Comparison of ENCODE assay signal across 10 mouse cellular contexts in genomic region chr4:100994442-100995255, GRCm38 (mm10). TPM values are rescaled to one million over a fixed set of nuclear protein-coding genes. Genes with fewer than 3 reads are reported as not detected.
DNase-seq lines count a peak whose midpoint lies in the region; ATAC-seq and TF ChIP-seq lines count a peak whose summit lies in the region.
"Had no signal": no experiment of that assay in that cellular context is flagged by ENCODE, and none has a peak within 500 bp of the region (broad histone marks: within the 10 kb centered on the region; RNA-seq: fewer than 3 reads in every experiment).

No protein-coding gene starts in this region.

- TF ChIP-seq CTCF in intestine, postnatal 0 days (IDR thresholded peaks at IDR 0.05; ENCODE audit: low read depth) = no peak

- peak; percentile 70; the same call in 1 of the 2 replicates for ATAC-seq in intestine, embryonic 15.5 days
- ATAC-seq in intestine, postnatal 0 days = no peak
- ATAC-seq in CD4-positive, CD25-positive, alpha-beta regulatory T cell, adult 4 months = no peak

- no peak overlapping the region for H3K4me3 ChIP-seq in intestine, embryonic 15.5 days (replicated peaks)
- no peak overlapping the region for H3K4me3 ChIP-seq in intestine, postnatal 0 days (ENCODE audit: low read depth, low read length)
- H3K4me3 ChIP-seq: myocyte had no signal

- 73% methylated on average over 18 of the region's 18 CpGs for WGBS in intestine, embryonic 15.5 days
- whole genome bisulfite sequencing in intestine, postnatal 0 days = 71% methylated on average over 18 of the region's 18 CpGs

- H3K9me3 ChIP-seq in intestine, embryonic 15.5 days = no peaks in the 10 kb centered on the region
- no peaks in the 10 kb centered on the region for H3K9me3 ChIP-seq in intestine, postnatal 0 days (ENCODE audit: control insufficient read depth)

- peak; percentile 20 for DNase-seq in c-Kit-positive CD71-negative TER-119-negative erythroid progenitor cells, embryonic 14.5 days (ENCODE audit: low read depth)
- DNase-seq in liver (peak; percentile 87), MN1 (ENCODE audit: low spot score) (no peak)
- DNase-seq in retina, embryonic 14.5 days (ENCODE audit: low spot score) = peak; percentile 79
- no peak for DNase-seq in urinary bladder, adult 18-20 months (ENCODE audit: low spot score in 2 of 2)
- DNase-seq: thymus, postnatal 25 days had no signal

- no peaks in the 10 kb centered on the region for H3K27me3 ChIP-seq in intestine, embryonic 15.5 days (replicated peaks)
- H3K27me3 ChIP-seq in intestine, postnatal 0 days (replicated peaks; ENCODE audit: control insufficient read depth, insufficient read depth, low read length) = no peaks in the 10 kb centered on the region

- no peak overlapping the region for H3K27ac ChIP-seq in intestine, embryonic 15.5 days
- no peak overlapping the region for H3K27ac ChIP-seq in intestine, postnatal 0 days (ENCODE audit: low read depth, low read length)

- peaks cover 10% of the 10 kb centered on the region for H3K36me3 ChIP-seq in intestine, embryonic 15.5 days
- peaks cover 64% of the 10 kb centered on the region for H3K36me3 ChIP-seq in intestine, postnatal 0 days (ENCODE audit: control insufficient read depth, insufficient read depth)

- H3K9ac ChIP-seq in intestine, embryonic 15.5 days = no peak overlapping the region
- H3K9ac ChIP-seq in intestine, postnatal 0 days (ENCODE audit: low read depth, low read length) = no peak overlapping the region

- no peak overlapping the region for H3K4me2 ChIP-seq in intestine, embryonic 15.5 days (replicated peaks)
- no peak overlapping the region for H3K4me2 ChIP-seq in intestine, postnatal 0 days (replicated peaks; ENCODE audit: low read depth)

- no peaks in the 10 kb centered on the region for H3K4me1 ChIP-seq in intestine, embryonic 15.5 days (replicated peaks)
- no peaks in the 10 kb centered on the region for H3K4me1 ChIP-seq in intestine, postnatal 0 days (replicated peaks; ENCODE audit: control insufficient read depth, insufficient read depth, low read length)

RNA-seq across cellular contexts. Expression of gene Gm10577, which starts 25.8 kb away (rescaled TPM):
- polyA plus RNA-seq in intestine, embryonic 15.5 days (2015; fragmentation: Nextera tagmentation; extraction: Ambion mirVana) = not detected in 2 replicates
- polyA plus RNA-seq in intestine, postnatal 0 days (2015; fragmentation: Nextera tagmentation; extraction: Ambion mirVana) = not detected in 2 replicates
- not detected for polyA plus RNA-seq in CD4-positive, CD25-positive, alpha-beta regulatory T cell, adult 4 months (2017; shearing (Covaris generic))
- polyA plus RNA-seq: myocyte had no signal

Comparison
In these comparisons a context has a peak if more than half of its experiments do, and no peak if none do; other contexts are left out.
1. DNase-seq: peak in c-Kit-positive CD71-negative TER-119-negative erythroid progenitor cells, embryonic 14.5 days (single experiment), liver (single experiment) and retina, embryonic 14.5 days (single experiment); none in MN1 (single experiment) and urinary bladder, adult 18-20 months (0 of 2).